Mouse (Mus musculus) MEL (cell line): ENCODE measurements at regions not wholly inside any gene's neighbourhood (a gene's known extent, or its start where the extent isn't known, plus 50 kb on each side); places are given as distances from the start of the nearest gene placed in this dataset.

Experiments
- DNase-seq: peaks from one replicate; pipeline ENCODE4 v3.0.0; 2011; ENCODE audit warnings: low read depth, low spot score
- H3K27ac ChIP-seq: 2 replicates; pipeline ENCODE4 v1.5.1; 2012; ENCODE audit warnings: low read depth, mild to moderate bottlenecking, control low read depth, low read length, moderate library complexity; ENCODE audit not compliant: control insufficient read depth
- H3K27me3 ChIP-seq, 2 experiments: fragments of 150-350 bp in 1 of 2; sonication (generic) in 1 of 2; 2 replicates each; pipeline ENCODE4 v1.6.1; 2012; ENCODE audit warnings: low read length in 2 of 2, mild to moderate bottlenecking in 2 of 2, improper control_type of control experiment in 1 of 2, moderate library complexity in 1 of 2; ENCODE audit not compliant: insufficient read depth in 2 of 2, control insufficient read depth in 1 of 2
- H3K36me3 ChIP-seq, 2 experiments: 2 replicates each; pipeline ENCODE4 v1.6.1; 2012 to 2014; ENCODE audit warnings: low read length in 2 of 2, improper control_type of control experiment in 1 of 2, inconsistent platforms in 1 of 2, mild to moderate bottlenecking in 1 of 2; ENCODE audit not compliant: insufficient read depth in 2 of 2, control insufficient read depth in 1 of 2
- H3K4me1 ChIP-seq, 2 experiments: fragments of 150-350 bp in 1 of 2; sonication (generic) in 1 of 2; 2 replicates each; pipeline ENCODE4 v1.6.1; 2012; ENCODE audit warnings: low read length in 2 of 2, improper control_type of control experiment in 1 of 2, mild to moderate bottlenecking in 1 of 2; ENCODE audit not compliant: insufficient read depth in 2 of 2, control insufficient read depth in 1 of 2
- H3K4me3 ChIP-seq, 2 experiments: fragments of 150-350 bp in 1 of 2; sonication (generic) in 1 of 2; 2 replicates each; pipeline ENCODE4 v1.5.1; 2012; ENCODE audit warnings: low read depth in 2 of 2, low read length in 2 of 2, mild to moderate bottlenecking in 2 of 2, moderate library complexity in 2 of 2, control low read depth in 1 of 2, improper control_type of control experiment in 1 of 2; ENCODE audit not compliant: control insufficient read depth in 1 of 2, insufficient read depth in 1 of 2
- H3K79me2 ChIP-seq: 2 replicates; pipeline ENCODE4 v1.6.1; 2012; ENCODE audit warnings: mild to moderate bottlenecking, low read length, moderate library complexity; ENCODE audit not compliant: control insufficient read depth, poor library complexity, insufficient read depth
- H3K9ac ChIP-seq: 2 replicates; pipeline ENCODE4 v1.6.1; 2012; ENCODE audit warnings: low read depth, mild to moderate bottlenecking, control low read depth, low read length, moderate library complexity; ENCODE audit not compliant: control insufficient read depth, poor library complexity, severe bottlenecking
- H3K9me3 ChIP-seq: fragments of 150-350 bp; sonication (generic); replicated peaks from 2 replicates; pipeline ENCODE4 v1.6.1; 2012; ENCODE audit warnings: mild to moderate bottlenecking, low read length, improper control_type of control experiment, moderate library complexity; ENCODE audit not compliant: insufficient read depth
- BHLHE40 ChIP-seq: IDR thresholded peaks from 2 replicates; pipeline ENCODE4 v1.6.1; 2012; ENCODE audit warnings: low read depth, mild to moderate bottlenecking, inconsistent platforms, low read length, improper control_type of control experiment, borderline replicate concordance
- CHD2 ChIP-seq: IDR thresholded peaks from 2 replicates; pipeline ENCODE4 v1.6.1; 2011; ENCODE audit warnings: low read length, improper control_type of control experiment
- ELF1 ChIP-seq: IDR thresholded peaks from 2 replicates; pipeline ENCODE4 v1.6.1; 2014; ENCODE audit warnings: low read depth, mild to moderate bottlenecking, inconsistent platforms, low read length, improper control_type of control experiment, moderate library complexity
- ETS1 ChIP-seq: IDR thresholded peaks from 2 replicates; pipeline ENCODE4 v1.6.1; 2012; ENCODE audit warnings: low read depth, mild to moderate bottlenecking, inconsistent platforms, low read length, improper control_type of control experiment, moderate library complexity
- GABPA ChIP-seq: IDR thresholded peaks from 2 replicates; pipeline ENCODE4 v1.6.1; 2012; ENCODE audit warnings: low read depth, mild to moderate bottlenecking, inconsistent platforms, low read length, improper control_type of control experiment, moderate library complexity
- GATA1 ChIP-seq: IDR thresholded peaks from 2 replicates; pipeline ENCODE4 v1.6.1; 2011; ENCODE audit warnings: low read depth, low read length, improper control_type of control experiment
- JUND ChIP-seq: IDR thresholded peaks from 2 replicates; pipeline ENCODE4 v1.6.1; 2011; ENCODE audit warnings: low read depth, mild to moderate bottlenecking, improper control_type of control experiment, low read length
- MAZ ChIP-seq: IDR thresholded peaks from 2 replicates; pipeline ENCODE4 v1.6.1; 2012; ENCODE audit warnings: low read depth, mild to moderate bottlenecking, inconsistent platforms, low read length, improper control_type of control experiment
- MEF2A ChIP-seq: IDR thresholded peaks from 2 replicates; pipeline ENCODE4 v1.6.1; 2014; ENCODE audit warnings: low read depth, mild to moderate bottlenecking, inconsistent platforms, low read length, improper control_type of control experiment; ENCODE audit not compliant: poor library complexity, insufficient replicate concordance, severe bottlenecking; ENCODE audit errors: extremely low read depth
- MXI1 ChIP-seq: IDR thresholded peaks from 2 replicates; pipeline ENCODE4 v1.6.1; 2011; ENCODE audit warnings: mild to moderate bottlenecking, low read depth, low read length, improper control_type of control experiment
- NRF1 ChIP-seq: IDR thresholded peaks from 2 replicates; pipeline ENCODE4 v1.6.1; 2014; ENCODE audit warnings: low read depth, mild to moderate bottlenecking, inconsistent platforms, low read length, improper control_type of control experiment, moderate library complexity; ENCODE audit not compliant: poor library complexity, insufficient read depth, severe bottlenecking
- POLR2A ChIP-seq, 2 experiments: IDR thresholded peaks; 2 replicates each; pipeline ENCODE4 v1.6.1; 2011 to 2012; ENCODE audit warnings: low read length in 2 of 2, mild to moderate bottlenecking in 2 of 2, control low read depth in 1 of 2, improper control_type of control experiment in 1 of 2, low read depth in 1 of 2, moderate library complexity in 1 of 2; ENCODE audit not compliant: control insufficient read depth in 1 of 2, insufficient read depth in 1 of 2, poor library complexity in 1 of 2
- POLR2AphosphoS2 ChIP-seq: IDR thresholded peaks from 2 replicates; pipeline ENCODE4 v1.6.1; 2011; ENCODE audit warnings: low read length, improper control_type of control experiment
- POLR2AphosphoS5 ChIP-seq: IDR thresholded peaks from 2 replicates; pipeline ENCODE4 v1.6.1; 2012; ENCODE audit warnings: low read depth, borderline replicate concordance, mild to moderate bottlenecking, inconsistent platforms, low read length, moderate library complexity, mixed read lengths
- RCOR1 ChIP-seq: IDR thresholded peaks from 2 replicates; pipeline ENCODE4 v1.6.1; 2012; ENCODE audit warnings: low read depth, mild to moderate bottlenecking, inconsistent platforms, low read length, improper control_type of control experiment
- SIN3A ChIP-seq: IDR thresholded peaks from 2 replicates; pipeline ENCODE4 v1.6.1; 2012; ENCODE audit warnings: low read length, improper control_type of control experiment, inconsistent platforms
- TCF12 ChIP-seq: IDR thresholded peaks from 2 replicates; pipeline ENCODE4 v1.6.1; 2014; ENCODE audit warnings: low read depth, mild to moderate bottlenecking, inconsistent platforms, low read length, improper control_type of control experiment, moderate library complexity
- UBTF ChIP-seq: IDR thresholded peaks from 2 replicates; pipeline ENCODE4 v1.6.1; 2012; ENCODE audit warnings: low read depth, mild to moderate bottlenecking, inconsistent platforms, low read length, improper control_type of control experiment, moderate library complexity, borderline replicate concordance; ENCODE audit not compliant: insufficient read depth
- USF2 ChIP-seq, 2 experiments: IDR thresholded peaks; 2 replicates each; pipeline ENCODE4 v1.6.1; 2011 to 2012; ENCODE audit warnings: improper control_type of control experiment in 2 of 2, low read length in 2 of 2, borderline replicate concordance in 1 of 2, inconsistent platforms in 1 of 2, low read depth in 1 of 2, mild to moderate bottlenecking in 1 of 2; ENCODE audit not compliant: insufficient read depth in 1 of 2
- ZMIZ1 ChIP-seq: IDR thresholded peaks from 2 replicates; pipeline ENCODE4 v1.6.1; 2012; ENCODE audit warnings: low read depth, mild to moderate bottlenecking, inconsistent platforms, low read length, improper control_type of control experiment, moderate library complexity
- ZNF384 ChIP-seq: IDR thresholded peaks from 2 replicates; pipeline ENCODE4 v1.6.1; 2012; ENCODE audit warnings: low read depth, mild to moderate bottlenecking, inconsistent platforms, low read length, improper control_type of control experiment

DNA sequence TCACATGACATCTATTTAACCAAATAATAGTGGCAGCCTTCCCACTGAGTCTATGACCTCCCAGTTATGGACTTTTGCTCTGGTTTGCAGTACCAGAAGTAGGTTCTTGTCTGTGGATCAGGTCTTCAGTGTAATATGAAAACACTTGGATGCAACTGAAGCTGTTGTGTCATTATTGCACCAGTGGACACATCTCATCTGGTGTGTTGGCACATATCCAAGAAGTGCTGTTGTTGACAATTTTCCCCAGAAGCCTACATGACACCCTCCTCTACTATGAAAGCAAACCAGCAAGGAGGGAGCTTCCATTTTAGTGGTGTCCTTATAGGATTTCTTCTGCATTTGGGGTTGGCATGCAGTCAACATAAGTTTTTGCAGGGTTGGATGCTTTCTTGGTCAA is 459.1 kb upstream of the Igfbp3 start:
- no peaks in the 10 kb centered on the region for H3K9me3 ChIP-seq
- H3K79me2 ChIP-seq, result no peaks in the 10 kb centered on the region
- H3K36me3 ChIP-seq, result no peaks in the 10 kb centered on the region
- DNase-seq, result no peak
- TF ChIP-seq GATA1, result no peak
- TF ChIP-seq JUND, result no peak
- TF ChIP-seq MEF2A, result no peak
- TF ChIP-seq POLR2AphosphoS2, result no peak
- no peak for TF ChIP-seq GABPA
- no peak for TF ChIP-seq ELF1
- no peak for TF ChIP-seq MXI1
- no peak for TF ChIP-seq POLR2A (IDR thresholded peaks at IDR 0.05; ENCODE audit: control insufficient read depth in 1 of 2, insufficient read depth in 1 of 2, low read depth in 1 of 2, low read length in 2 of 2, poor library complexity in 1 of 2)
- H3K27me3 ChIP-seq, result no peaks in the 10 kb centered on the region
- no peak overlapping the region for H3K4me3 ChIP-seq
- no peak overlapping the region for H3K27ac ChIP-seq
- no peak overlapping the region for H3K9ac ChIP-seq
- no peaks in the 10 kb centered on the region for H3K4me1 ChIP-seq

DNA sequence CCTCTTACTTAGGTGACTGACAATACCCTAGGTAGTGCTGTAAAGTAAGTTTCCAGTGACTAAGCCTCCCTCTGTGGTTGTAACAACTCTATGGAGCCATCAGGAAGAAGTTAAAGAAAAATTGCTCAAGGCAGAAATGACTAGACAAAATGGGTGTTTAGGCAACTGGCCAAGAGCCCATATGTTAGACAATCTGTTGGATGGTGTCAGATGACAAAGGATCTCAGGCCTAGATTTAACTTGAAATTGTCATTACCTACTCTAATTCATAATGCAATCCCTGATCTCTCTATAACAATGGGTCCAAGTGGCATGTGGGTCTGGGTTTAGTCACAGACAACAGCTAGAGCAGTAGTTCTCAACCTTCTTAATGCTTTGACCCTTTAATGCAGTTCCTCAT is 416.9 kb upstream of the Igfbp3 start:
- H3K4me3 ChIP-seq, result no peak overlapping the region
- no peaks in the 10 kb centered on the region for H3K27me3 ChIP-seq
- no peaks in the 10 kb centered on the region for H3K9me3 ChIP-seq
- no peak overlapping the region for H3K27ac ChIP-seq
- TF ChIP-seq SIN3A (no peak), TCF12 (no peak), CHD2 (no peak), NRF1 (no peak), BHLHE40 (no peak), MAZ (no peak), UBTF (no peak), POLR2A (IDR thresholded peaks at IDR 0.05; ENCODE audit: control insufficient read depth in 1 of 2, insufficient read depth in 1 of 2, low read depth in 1 of 2, low read length in 2 of 2, poor library complexity in 1 of 2) (no peak), POLR2AphosphoS5 (no peak)
- no peak for DNase-seq
- H3K4me1 ChIP-seq, result no peaks in the 10 kb centered on the region
- H3K79me2 ChIP-seq, result no peaks in the 10 kb centered on the region
- H3K9ac ChIP-seq, result no peak overlapping the region
- no peaks in the 10 kb centered on the region for H3K36me3 ChIP-seq

DNA sequence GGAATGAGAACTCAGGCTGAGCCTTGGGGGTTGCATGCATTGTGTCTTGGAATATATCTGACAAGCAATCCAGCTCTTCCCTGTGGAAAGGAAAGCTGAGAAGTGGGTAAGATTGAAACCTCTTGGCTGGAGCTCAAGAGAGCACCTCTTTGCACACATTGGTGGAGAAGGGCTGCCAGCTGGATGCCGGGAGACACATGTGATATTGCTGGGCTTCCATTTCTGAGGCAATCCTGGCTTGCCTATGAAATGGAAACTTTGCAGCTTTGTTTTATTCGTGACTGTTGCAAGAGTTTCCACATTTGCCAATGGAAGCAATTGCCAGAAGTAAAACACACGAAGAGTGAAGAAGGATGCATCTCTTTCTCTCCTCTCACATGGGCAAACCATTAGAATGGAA is 411.5 kb upstream of the Igfbp3 start:
- Histone ChIP-seq H3K9ac (no peak overlapping the region), H3K4me3 (no peak overlapping the region), H3K9me3 (no peaks in the 10 kb centered on the region), H3K79me2 (no peaks in the 10 kb centered on the region), H3K4me1 (no peaks in the 10 kb centered on the region), H3K27ac (no peak overlapping the region), H3K36me3 (no peaks in the 10 kb centered on the region), H3K27me3 (no peaks in the 10 kb centered on the region)
- no peak for TF ChIP-seq RCOR1
- TF ChIP-seq ZNF384, result no peak
- no peak for TF ChIP-seq ETS1
- TF ChIP-seq USF2 (IDR thresholded peaks at IDR 0.05; ENCODE audit: borderline replicate concordance in 1 of 2, insufficient read depth in 1 of 2, low read depth in 1 of 2, low read length in 2 of 2), result no peak
- no peak for TF ChIP-seq MEF2A
- TF ChIP-seq ZMIZ1, result no peak
- no peak for DNase-seq
